Mouse (Mus musculus) embryonic facial prominence, embryonic 15.5 days (tissue): ENCODE measurements around the gene Crhr1. TPM values are rescaled to one million over a fixed set of nuclear protein-coding genes. Genes with fewer than 3 reads are reported as not detected.

Experiments
- polyA plus RNA-seq: library from polyadenylated mRNA; unstranded; fragments of >200 nt; fragmentation: Nextera tagmentation; extraction: Ambion mirVana; gene quantifications from 2 replicates; pipeline ENCODE4 v1.2.1, GENCODE M21; 2015

The Crhr1 gene
- polyA plus RNA-seq, 1 experiment from 2014 or later = 0.21 TPM

Other genes with a start within 250 kb of the Crhr1 start
- gene Nsf, start 178.8 kb upstream of the Crhr1 start, polyA plus RNA-seq = 47.0 and 51.4 TPM in 2 replicates
- gene Arf2, start 166.1 kb upstream of the Crhr1 start, polyA plus RNA-seq = 64.5 and 65.3 TPM in 2 replicates
- not detected in 2 replicates for gene Sppl2c, start 53.5 kb downstream of the Crhr1 start, polyA plus RNA-seq
- 6.7 and 10.5 TPM in 2 replicates for gene Mapt, start 98.5 kb downstream of the Crhr1 start, polyA plus RNA-seq